24 mouse cellular contexts compared by ENCODE assay signal in the genomic region with DNA sequence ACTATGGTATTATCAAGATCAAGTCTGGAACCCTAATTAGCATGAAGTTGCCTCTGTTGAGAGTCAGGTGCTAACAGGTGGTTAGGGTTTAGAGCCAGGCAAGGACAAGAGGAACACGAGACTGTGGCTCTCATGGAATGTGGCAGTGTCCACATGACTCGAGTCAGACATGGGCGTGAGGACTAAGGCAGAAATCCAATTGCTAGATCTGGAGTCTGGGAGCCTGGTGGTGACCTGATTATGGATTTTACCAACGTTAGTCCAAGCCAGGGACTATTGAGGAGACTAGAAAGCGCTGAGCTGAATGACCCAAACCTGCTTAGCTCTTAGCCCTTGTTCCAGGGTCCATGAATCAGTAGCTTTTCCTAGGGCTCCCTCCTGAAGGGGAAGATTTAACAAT. TPM values are rescaled to one million over a fixed set of nuclear protein-coding genes. Genes with fewer than 3 reads are reported as not detected.
DNase-seq lines count a peak whose midpoint lies in the region; ATAC-seq and TF ChIP-seq lines count a peak whose summit lies in the region.
"Had no signal": no experiment of that assay in that cellular context is flagged by ENCODE, and none has a peak within 500 bp of the region (broad histone marks: within the 10 kb centered on the region; RNA-seq: fewer than 3 reads in every experiment).

No protein-coding gene starts in this region.

- POLR2A ChIA-PET in Patski (lab: Charles Lee), result no interaction called here

- ATAC-seq in heart, postnatal 0 days (ENCODE audit: insufficient read depth, low read depth), result peak; percentile 60; the same call in 1 of the 2 replicates
- ATAC-seq in heart, embryonic 12.5 days (ENCODE audit: insufficient number of reproducible peaks, low FRiP score), result no peak
- peak; percentile 31 for ATAC-seq in Patski
- ATAC-seq in liver, embryonic 15.5 days (ENCODE audit: insufficient read depth), result no peak
- no peak for ATAC-seq in megakaryocyte-erythroid progenitor cell, adult 5-6 weeks (replicated peaks; ENCODE audit: low FRiP score, low TSS enrichment, poor library complexity, severe bottlenecking)
- ATAC-seq: forebrain, embryonic 14.5 days had no signal

- CTCF ChIA-PET in Patski (lab: Charles Lee), result interaction anchor here (1.3 to 2.2 kb wide), 3 partner anchors 11 to 67 kb away, joined by 3 to 7 read pairs (median 6); no protein-coding TSS in a partner anchor

- H3K4me3 ChIP-seq in heart, postnatal 0 days (ENCODE audit: low read depth, low read length), result no peak overlapping the region
- no peak overlapping the region for H3K4me3 ChIP-seq in heart, embryonic 12.5 days
- H3K4me3 ChIP-seq in liver, embryonic 15.5 days (replicated peaks), result no peak overlapping the region
- H3K4me3 ChIP-seq: myocyte; neural tube, embryonic 15.5 days had no signal

- no peaks in the 10 kb centered on the region for H3K36me3 ChIP-seq in heart, postnatal 0 days (replicated peaks; ENCODE audit: control insufficient read depth, insufficient read depth, low read length)
- no peaks in the 10 kb centered on the region for H3K36me3 ChIP-seq in heart, embryonic 12.5 days
- no peaks in the 10 kb centered on the region for H3K36me3 ChIP-seq in liver, embryonic 15.5 days (replicated peaks)
- H3K36me3 ChIP-seq: neural tube, embryonic 15.5 days had no signal

- peaks cover 8% of the 10 kb centered on the region; the same call in 1 of the 2 replicates for H3K4me1 ChIP-seq in heart, postnatal 0 days (ENCODE audit: control insufficient read depth, insufficient read depth)
- peaks cover 19% of the 10 kb centered on the region for H3K4me1 ChIP-seq in heart, embryonic 12.5 days (replicated peaks)
- H3K4me1 ChIP-seq in liver, embryonic 15.5 days (replicated peaks), result peaks cover 13% of the 10 kb centered on the region
- H3K4me1 ChIP-seq: neural tube, embryonic 15.5 days had no signal

- intact Hi-C loops in left cerebral cortex, postnatal 14 days (cut with DNase I), result no loop called here

- H3K9ac ChIP-seq in heart, postnatal 0 days (replicated peaks; ENCODE audit: low read depth, low read length), result no peak overlapping the region
- no peak overlapping the region for H3K9ac ChIP-seq in heart, embryonic 12.5 days
- H3K9ac ChIP-seq in liver, embryonic 15.5 days, result no peak overlapping the region
- H3K9ac ChIP-seq: hindbrain, embryonic 14.5 days; neural tube, embryonic 15.5 days had no signal

- WGBS in heart, postnatal 0 days, result 37% methylated on average over 5 of the region's 5 CpGs
- 59% methylated on average over 5 of the region's 5 CpGs for WGBS in heart, embryonic 12.5 days
- WGBS in liver, embryonic 15.5 days (ENCODE audit: insufficient replicate concordance), result 49% methylated on average over 5 of the region's 5 CpGs

- H3K27me3 ChIP-seq in heart, postnatal 0 days (ENCODE audit: control insufficient read depth, insufficient read depth, low read length), result no peaks in the 10 kb centered on the region
- H3K27me3 ChIP-seq in heart, embryonic 12.5 days (replicated peaks), result no peaks in the 10 kb centered on the region
- H3K27me3 ChIP-seq in Patski, result no peaks in the 10 kb centered on the region
- no peaks in the 10 kb centered on the region for H3K27me3 ChIP-seq in liver, embryonic 15.5 days
- H3K27me3 ChIP-seq: CH12.LX; neural tube, embryonic 15.5 days had no signal

- TF ChIP-seq CTCF in heart, postnatal 0 days (IDR thresholded peaks at IDR 0.05; ENCODE audit: low read depth), result no peak
- TF ChIP-seq CTCF in Patski (IDR thresholded peaks at IDR 0.05), result no peak

- no peaks in the 10 kb centered on the region for H3K9me3 ChIP-seq in heart, postnatal 0 days (replicated peaks; ENCODE audit: control insufficient read depth, low read length)
- H3K9me3 ChIP-seq in heart, embryonic 12.5 days (replicated peaks), result no peaks in the 10 kb centered on the region
- no peaks in the 10 kb centered on the region for H3K9me3 ChIP-seq in liver, embryonic 15.5 days (replicated peaks)
- H3K9me3 ChIP-seq: neural tube, embryonic 15.5 days had no signal

- in situ Hi-C loops in Patski (cut with MboI; ENCODE audit: low pct_unique_long_range_greater_than_20kb), result no loop called here

- H3K27ac ChIP-seq in heart, postnatal 0 days (ENCODE audit: low read depth), result no peak overlapping the region
- H3K27ac ChIP-seq in heart, embryonic 12.5 days (ENCODE audit: poor library complexity, severe bottlenecking), result no peak overlapping the region
- peak overlapping the region; percentile 64 for H3K27ac ChIP-seq in liver, embryonic 15.5 days (replicated peaks)
- H3K27ac ChIP-seq: hindbrain, embryonic 14.5 days; neural tube, embryonic 15.5 days had no signal

- no peak for TF ChIP-seq EP300 in heart, postnatal 0 days (IDR thresholded peaks at IDR 0.05; ENCODE audit: low read depth)

- H3K4me2 ChIP-seq in heart, postnatal 0 days (ENCODE audit: low read depth, low read length), result no peak overlapping the region
- no peak overlapping the region for H3K4me2 ChIP-seq in heart, embryonic 12.5 days
- H3K4me2 ChIP-seq in liver, embryonic 15.5 days, result no peak overlapping the region
- H3K4me2 ChIP-seq: hindbrain, embryonic 14.5 days; neural tube, embryonic 15.5 days had no signal

- no peak for DNase-seq in heart, postnatal 0 days (ENCODE audit: low spot score)
- no peak for DNase-seq in Patski (ENCODE audit: low read depth, low spot score)
- peak; percentile 14 for DNase-seq in kidney, postnatal 10 days
- no peak for DNase-seq in frontal cortex, adult 2 months (ENCODE audit: extremely low spot score in 1 of 2, low spot score in 1 of 2)
- DNase-seq in left cerebral cortex, postnatal 14 days (ENCODE audit: low spot score in 2 of 2), result no peak
- DNase-seq: adrenal gland, adult 8-10 months; cerebellum, adult 11-12 months; cerebellum, postnatal 25 days; layer of hippocampus, postnatal 36 days; midbrain, embryonic 14.5 days; right cerebral cortex, postnatal 4 days had no signal

RNA-seq across cellular contexts. Expression of a gene that starts 6.9 kb away (rescaled TPM):
- total RNA-seq in heart, postnatal 0 days (2014; rRNA removed; ENCODE audit: low replicate concordance), result not detected in 2 replicates
- polyA plus RNA-seq in heart, postnatal 0 days (2015; fragmentation: Nextera tagmentation; extraction: Ambion mirVana), result not detected in 2 replicates
- polyA plus RNA-seq in heart, embryonic 12.5 days (2016; fragmentation: Nextera tagmentation; extraction: Ambion mirVana), result not detected in 2 replicates
- 0.06 TPM for polyA plus RNA-seq in Patski (2021)
- 1.0 and 1.5 TPM in 2 replicates for polyA plus RNA-seq in liver, embryonic 15.5 days (2015; fragmentation: Nextera tagmentation; extraction: Ambion mirVana)
- polyA plus RNA-seq in frontal cortex, adult 2 months (2012; rRNA removed), result 0.04 and 0.10 TPM in 2 replicates
- total RNA-seq in megakaryocyte-erythroid progenitor cell, adult 5-6 weeks (2014; fragmentation: Nextera tagmentation), result not detected in 2 replicates
- total RNA-seq in megakaryocyte-erythroid progenitor cell, adult 5-6 weeks (2017), result not detected in 2 replicates
- under 1 TPM; 0.29 to 0.42 TPM for total RNA-seq in left cerebral cortex, postnatal 14 days (2021)
- total RNA-seq: adrenal gland, adult 8-10 months; layer of hippocampus, postnatal 36 days; megakaryocyte progenitor cell, adult 5-6 weeks had no signal
- polyA plus RNA-seq: forebrain, embryonic 14.5 days; heart, embryonic 16.5 days; limb, embryonic 11.5 days; midbrain, embryonic 14.5 days; myocyte had no signal

RNA-seq across cellular contexts. Expression of a gene that starts 49.1 kb away (rescaled TPM):
- total RNA-seq in heart, postnatal 0 days (2014; rRNA removed; ENCODE audit: low replicate concordance), result not detected in 2 replicates
- not detected in 2 replicates for polyA plus RNA-seq in heart, postnatal 0 days (2015; fragmentation: Nextera tagmentation; extraction: Ambion mirVana)
- polyA plus RNA-seq in heart, embryonic 12.5 days (2016; fragmentation: Nextera tagmentation; extraction: Ambion mirVana), result 0.09 TPM in 1 of 2 replicates, not detected in the other
- polyA plus RNA-seq in Patski (2021), result 0.14 TPM
- polyA plus RNA-seq in liver, embryonic 15.5 days (2015; fragmentation: Nextera tagmentation; extraction: Ambion mirVana), result 22.4 and 25.9 TPM in 2 replicates
- not detected in 2 replicates for polyA plus RNA-seq in frontal cortex, adult 2 months (2012; rRNA removed)
- not detected in 2 replicates for total RNA-seq in megakaryocyte-erythroid progenitor cell, adult 5-6 weeks (2014; fragmentation: Nextera tagmentation)
- not detected in 2 replicates for total RNA-seq in megakaryocyte-erythroid progenitor cell, adult 5-6 weeks (2017)
- total RNA-seq in left cerebral cortex, postnatal 14 days (2021), result not detected
- total RNA-seq: CH12.LX; layer of hippocampus, postnatal 36 days; megakaryocyte progenitor cell, adult 5-6 weeks had no signal
- polyA plus RNA-seq: brain, embryonic 14.5 days; forebrain, embryonic 14.5 days; hindbrain, embryonic 14.5 days; limb, embryonic 11.5 days; lung, embryonic 16.5 days; midbrain, embryonic 14.5 days; myocyte; neural tube, embryonic 15.5 days had no signal

Comparison
In these comparisons a context has a peak if more than half of its experiments do, and no peak if none do; other contexts are left out.
1. ATAC-seq: peak in heart, postnatal 0 days (single experiment) and Patski (single experiment); none in heart, embryonic 12.5 days (single experiment), liver, embryonic 15.5 days (single experiment) and megakaryocyte-erythroid progenitor cell, adult 5-6 weeks (single experiment).
2. RNA of a gene that starts 49.1 kb away (polyA plus RNA-seq): 22.4 to 25.9 TPM in liver, embryonic 15.5 days; 0.14 TPM in Patski (single experiment), 0.09 TPM in heart, embryonic 12.5 days, not detected in heart, postnatal 0 days and not detected in frontal cortex, adult 2 months; every median in the first group is over 10 times any median in the second.